Mouse (Mus musculus) urinary bladder, postnatal 25 days (tissue): ENCODE measurements around the gene Fastk.
"Not testable (repeated sequence)": the region's sequence is repeated elsewhere in the genome, so short reads cannot be mapped to it uniquely, and the experiment has no call there.

Source experiments
- DNase-seq: peaks from one replicate; pipeline ENCODE4 v3.0.0; 2022; ENCODE audit warnings: low spot score

The Fastk gene

DNA sequence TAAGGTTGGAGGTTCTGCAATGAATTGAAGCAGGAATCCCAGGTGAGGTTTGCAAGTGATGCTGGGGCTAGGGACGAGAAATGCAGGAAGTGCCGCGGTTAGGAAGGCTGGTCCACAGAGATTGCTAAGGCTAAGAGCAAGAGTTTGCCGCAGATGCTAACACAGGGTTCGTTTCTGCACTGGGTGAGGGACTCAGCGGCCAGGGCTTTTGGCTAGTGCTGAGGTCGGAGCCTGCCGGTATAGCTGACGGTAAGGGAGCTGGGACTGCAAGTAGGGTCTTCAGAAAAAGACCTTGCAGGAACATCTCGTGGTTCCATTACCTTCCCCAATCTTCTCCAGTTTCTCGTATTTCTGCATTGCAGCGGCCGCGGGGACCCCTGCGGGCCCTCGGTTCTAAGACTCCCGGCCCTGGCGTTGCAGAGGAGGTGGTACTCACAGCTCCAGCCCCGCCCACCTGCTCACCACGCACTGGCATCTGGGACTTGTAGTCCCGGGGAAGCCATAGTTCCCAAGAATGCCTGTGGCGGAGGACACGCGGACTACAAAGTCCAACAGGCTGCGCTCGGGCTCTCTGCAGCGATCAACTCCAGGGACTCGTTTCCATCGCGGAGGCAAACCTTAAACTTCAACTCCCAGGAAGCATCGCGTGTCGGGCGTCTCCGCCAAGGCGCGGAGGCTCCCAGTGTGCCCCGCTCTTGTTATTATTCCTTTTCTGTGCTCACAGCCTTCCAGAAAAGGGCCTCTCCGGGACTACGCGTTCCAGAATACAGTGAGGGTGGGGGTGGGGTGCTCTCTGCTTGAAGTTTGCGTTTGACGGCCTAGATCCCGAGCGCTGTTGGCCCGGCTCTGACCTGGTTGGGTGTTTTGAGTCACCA is 21.7 kb downstream of the Fastk start, which contains the start of the genes Cdk5 and Slc4a2:
Gene Cdk5 (minus strand): TSS at position 402 of the 875 bp plus-strand sequence.
Gene Slc4a2 (plus strand): TSS at position 709 of the 875 bp plus-strand sequence.
- peak; percentile 92 for DNase-seq

DNA sequence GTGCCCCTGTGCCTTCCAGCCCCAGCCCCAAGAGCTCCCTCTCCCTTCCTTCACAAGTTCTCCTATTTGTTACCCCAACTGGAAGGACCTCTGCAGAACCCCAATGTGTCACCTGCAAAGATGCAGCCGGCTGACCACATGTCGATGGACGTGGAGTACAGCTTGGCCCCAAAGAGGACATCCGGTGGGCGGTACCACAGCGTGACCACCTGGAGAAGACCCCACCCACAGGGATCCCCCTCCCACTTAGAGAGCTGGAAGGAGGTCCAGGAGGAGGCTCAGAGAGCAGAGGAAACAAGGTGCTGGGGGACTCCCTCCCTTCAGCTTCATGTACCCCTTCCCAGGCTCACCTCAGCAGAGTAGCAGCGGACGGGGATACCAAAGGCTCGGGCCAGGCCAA is 24.7 kb downstream of the Fastk start:
- no peak for DNase-seq

DNA sequence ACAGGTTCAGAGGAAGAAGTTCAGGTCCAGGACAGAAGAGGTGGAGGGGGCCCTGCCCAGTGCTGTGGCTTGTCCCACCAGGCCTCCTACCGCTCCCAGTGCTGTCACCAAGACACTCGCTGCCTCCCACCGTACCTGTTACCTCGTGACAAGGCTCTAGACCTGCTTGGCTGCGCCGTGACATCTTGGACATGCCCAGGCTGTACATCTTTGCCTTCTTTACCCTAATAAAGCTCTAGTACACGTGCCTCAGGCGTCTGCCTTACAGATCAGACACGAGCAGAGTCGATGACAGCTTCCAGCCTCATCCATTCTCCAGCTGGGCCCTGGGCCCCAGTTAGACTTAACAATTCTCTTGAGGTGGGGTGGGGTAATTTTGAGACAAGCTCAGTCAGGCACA is 27.5 kb downstream of the Fastk start:
- DNase-seq = no peak

DNA sequence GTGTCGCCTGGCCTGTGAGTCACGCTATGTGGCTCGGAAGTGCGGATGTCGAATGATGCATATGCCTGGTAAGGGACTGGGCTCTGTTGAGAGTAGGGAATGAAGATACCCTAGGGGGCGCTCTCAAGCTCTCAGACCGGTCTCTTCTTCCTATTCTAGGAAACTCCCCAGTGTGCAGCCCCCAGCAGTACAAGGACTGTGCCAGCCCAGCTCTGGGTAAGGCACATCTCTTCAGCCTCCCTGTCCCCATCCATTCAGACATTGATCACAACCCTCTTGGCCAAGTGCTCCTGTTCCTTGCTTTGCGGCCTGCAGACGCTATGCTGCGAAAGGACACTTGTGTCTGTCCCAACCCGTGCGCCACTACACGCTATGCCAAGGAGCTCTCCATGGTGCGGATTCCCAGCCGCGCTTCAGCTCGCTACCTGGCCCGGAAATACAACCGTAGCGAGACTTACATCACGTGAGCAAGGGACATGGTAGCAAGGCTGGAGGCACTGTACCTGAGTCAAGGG is 28.8 kb downstream of the Fastk start:
- DNase-seq = peak; percentile 55

DNA sequence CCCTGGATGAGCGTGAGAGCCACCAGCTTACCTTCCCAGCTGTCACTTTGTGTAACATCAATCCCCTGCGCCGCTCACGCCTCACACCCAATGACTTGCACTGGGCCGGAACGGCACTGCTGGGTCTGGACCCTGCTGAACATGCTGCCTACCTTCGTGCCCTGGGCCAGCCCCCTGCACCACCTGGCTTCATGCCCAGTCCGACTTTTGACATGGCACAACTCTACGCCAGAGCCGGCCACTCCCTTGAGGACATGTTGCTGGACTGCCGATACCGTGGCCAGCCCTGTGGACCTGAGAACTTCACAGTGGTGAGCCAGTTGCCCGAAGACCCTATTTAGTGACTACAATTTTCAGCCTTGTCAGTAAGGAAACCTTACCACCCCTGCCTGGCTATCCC is 31.1 kb downstream of the Fastk start:
- no peak for DNase-seq

GRCm38 (mm10) chr5:24413042-24413693 is 31.9 kb downstream of the Fastk start, which contains the start of gene Asic3:
TSS of gene Asic3 (plus strand) at chr5:24413392.
- no peak for DNase-seq

DNA sequence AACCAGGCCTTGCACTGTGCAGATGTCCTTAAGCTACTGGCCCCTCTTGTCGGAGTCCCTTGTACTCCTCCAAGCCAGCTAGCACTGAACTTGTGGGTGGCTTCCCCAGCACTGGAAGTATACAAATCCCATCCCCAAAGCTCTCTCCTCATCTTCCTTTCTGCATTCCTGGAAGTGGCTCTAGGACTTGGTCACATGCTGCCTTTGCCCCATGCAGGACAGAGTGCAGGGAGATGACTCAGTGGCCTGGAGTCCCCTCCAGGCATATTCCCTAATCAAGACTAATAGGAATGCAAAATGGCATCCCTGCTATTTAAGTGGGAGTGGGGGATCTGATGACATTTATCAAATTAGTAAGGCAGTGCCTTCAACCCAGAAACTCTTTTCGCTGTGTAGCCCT is 33.0 kb downstream of the Fastk start:
- DNase-seq = no peak

DNA sequence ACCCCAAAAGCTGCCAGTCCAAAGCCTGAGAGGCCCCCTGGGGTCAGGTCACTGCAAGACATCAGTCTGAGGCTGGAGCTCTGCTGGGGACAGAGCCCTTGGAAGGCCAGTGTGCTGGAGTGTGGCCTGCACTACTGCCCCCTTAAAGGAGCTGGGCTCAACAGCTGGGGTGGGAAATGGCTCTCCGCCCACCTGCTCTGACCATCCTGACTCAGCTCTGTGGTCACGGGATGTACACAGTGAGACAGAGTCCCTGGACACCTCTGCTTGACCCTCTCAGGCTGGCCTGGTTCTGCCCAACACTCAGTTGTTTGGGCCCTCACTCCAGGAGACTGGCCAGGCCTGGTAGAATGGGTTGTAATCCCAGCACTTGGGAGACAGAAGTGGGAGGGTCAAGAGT is 35.6 kb downstream of the Fastk start:
- DNase-seq = no peak

- DNase-seq = no peak
These were observed 36.4 kb downstream of the Fastk start for GRCm38 (mm10) chr5:24408651-24409050.

DNA sequence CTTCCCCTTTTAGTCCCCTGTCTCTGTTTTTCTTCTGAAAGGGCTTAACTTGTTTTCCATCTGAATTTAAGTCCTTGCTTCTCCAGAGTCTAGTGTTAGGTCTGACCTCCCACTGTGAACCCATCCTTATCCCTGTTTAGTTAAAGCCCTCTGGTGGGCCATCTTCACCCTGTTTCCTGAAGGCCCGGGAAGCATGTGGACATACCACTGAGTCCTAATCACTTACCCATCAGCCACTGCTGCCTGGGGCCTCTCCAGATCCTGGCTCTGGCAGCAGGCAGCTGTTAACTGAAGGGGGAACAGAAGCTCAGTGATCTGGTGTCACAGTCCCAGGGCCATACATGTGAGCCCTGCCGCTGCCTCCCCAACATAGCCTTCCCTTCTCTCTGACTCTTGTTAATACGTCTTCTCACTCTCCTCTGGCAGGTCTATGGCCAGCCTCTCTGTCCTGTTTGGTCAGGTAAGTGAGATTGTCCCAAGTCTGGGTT is 39.7 kb downstream of the Fastk start:
- no peak for DNase-seq

DNA sequence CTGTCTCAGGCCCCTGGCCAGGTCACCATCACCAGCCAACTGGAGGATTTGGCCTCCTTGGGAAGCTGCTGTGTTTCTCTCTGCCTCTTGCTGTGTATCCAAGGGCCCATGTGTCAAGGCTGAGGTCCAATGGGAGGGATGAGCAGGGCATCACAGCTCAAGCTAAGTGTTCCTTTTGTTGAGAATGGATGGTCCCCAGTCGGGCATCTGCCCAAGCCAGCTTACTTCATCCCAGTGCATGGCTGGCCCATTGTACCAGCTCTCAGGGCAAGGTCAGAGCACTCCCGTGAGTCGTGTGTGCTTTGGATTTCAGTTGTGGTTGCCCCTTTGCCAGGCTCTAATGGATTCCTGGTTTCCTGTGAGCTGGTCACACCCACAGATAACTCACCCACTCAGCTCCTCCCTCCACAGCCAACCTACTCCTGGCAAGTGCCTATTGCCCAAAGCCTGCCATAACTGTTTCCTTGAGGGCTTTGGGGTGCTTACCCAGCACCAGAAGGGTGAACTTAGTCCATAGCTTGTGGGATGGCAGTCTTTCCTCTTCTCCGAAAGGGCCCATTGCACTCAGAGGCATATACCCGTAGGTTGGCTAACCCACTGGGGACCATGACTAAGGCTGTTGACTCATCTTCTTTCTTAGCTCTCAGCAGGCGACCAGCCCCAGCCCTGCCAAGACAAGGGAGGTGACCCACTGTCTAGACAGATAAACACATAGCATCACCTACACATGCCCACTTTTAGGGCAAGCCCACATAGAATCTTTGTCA is 40.3 kb downstream of the Fastk start:
- no peak for DNase-seq

- no peak for DNase-seq
These were observed 43.1 kb downstream of the Fastk start for GRCm38 (mm10) chr5:24401969-24402368.

GRCm38 (mm10) chr5:24400911-24401605 is 44.0 kb downstream of the Fastk start:
- no peak for DNase-seq

DNA sequence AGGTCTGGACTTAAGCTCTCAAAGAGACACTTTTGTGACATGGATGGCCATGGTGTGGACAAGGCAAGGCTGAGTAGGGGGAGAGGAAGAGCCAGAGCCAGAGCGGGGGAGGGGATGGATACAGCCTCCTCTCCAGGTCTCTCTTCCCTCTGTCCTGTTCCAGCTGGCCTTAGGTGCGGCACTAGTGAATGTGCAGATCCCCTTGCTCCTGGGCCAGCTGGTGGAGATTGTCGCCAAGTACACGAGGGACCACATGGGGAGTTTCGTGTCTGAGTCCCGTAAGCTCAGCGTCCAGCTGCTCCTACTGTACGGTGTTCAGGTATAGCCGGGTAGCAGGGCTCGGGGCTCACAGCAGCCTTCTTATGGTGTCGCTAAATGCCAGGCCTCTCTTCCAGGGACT is 44.7 kb downstream of the Fastk start:
- no peak for DNase-seq

GRCm38 (mm10) chr5:24399686-24400085 is 45.4 kb downstream of the Fastk start:
- no peak for DNase-seq

DNA sequence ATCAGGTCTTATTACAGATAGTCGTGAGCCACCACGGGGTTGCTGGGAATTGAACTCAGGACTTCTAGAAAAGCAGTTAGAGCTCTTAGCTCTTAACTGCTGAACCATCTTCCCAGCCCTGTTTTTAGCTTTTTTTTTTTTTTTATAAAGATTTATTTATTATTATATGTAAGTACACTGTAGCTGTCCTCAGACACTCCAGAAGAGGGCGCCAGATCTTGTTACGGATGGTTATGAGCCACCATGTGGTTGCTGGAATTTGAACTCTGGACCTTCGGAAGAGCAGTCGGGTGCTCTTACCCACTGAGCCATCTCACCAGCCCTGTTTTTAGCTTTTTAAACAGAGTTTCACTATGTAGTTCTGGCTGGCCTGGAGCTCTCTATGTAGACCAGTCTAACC is 48.8 kb downstream of the Fastk start:
- not testable (repeated sequence) for DNase-seq

- DNase-seq = peak; percentile 89
These were observed 50.8 kb downstream of the Fastk start for GRCm38 (mm10) chr5:24394165-24394894.

- peak; percentile 84 for DNase-seq
These were observed 51.6 kb downstream of the Fastk start, which contains the start of gene Abcb8 for GRCm38 (mm10) chr5:24393392-24393997. TSS of gene Abcb8 (plus strand) at chr5:24393663.

GRCm38 (mm10) chr5:24392724-24393123 is 52.4 kb downstream of the Fastk start:
- DNase-seq = no peak

DNA sequence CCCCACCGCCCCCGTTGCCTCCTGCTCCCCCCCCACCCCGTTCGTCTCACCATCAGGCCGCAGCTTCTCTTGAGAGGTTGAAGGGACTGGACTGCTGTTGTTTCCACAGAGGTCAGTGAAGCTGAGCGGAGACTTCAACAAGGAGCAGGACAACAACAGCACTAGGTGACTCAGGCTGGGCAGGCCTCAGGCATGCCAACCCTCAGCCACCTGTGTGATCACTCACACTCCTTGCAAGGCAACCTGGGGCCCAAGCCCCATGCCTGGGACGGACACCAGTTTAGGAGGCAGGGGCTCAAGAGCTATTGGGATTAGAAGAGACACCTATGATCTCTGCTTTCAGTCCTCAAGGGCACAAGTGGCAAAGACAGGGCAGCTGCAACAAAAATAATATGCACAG is 53.2 kb downstream of the Fastk start, which contains the start of gene Atg9b:
Gene Atg9b (minus strand): TSS at position 280 of the 400 bp plus-strand sequence.
- no peak for DNase-seq
